Mouse (Mus musculus) pancreas, adult 10 weeks (tissue): ENCODE measurements around the gene Rspo3. TPM values are rescaled to one million over a fixed set of nuclear protein-coding genes. Genes with fewer than 3 reads are reported as not detected.

ENCODE experiments used
- polyA plus RNA-seq: library from polyadenylated mRNA; stranded (reverse); fragments of 350-450 nt; fragmentation: Illumina TruSeq; extraction: RNeasy Lipid Tissue Mini Kit (QIAGEN cat#74804); gene quantifications from one replicate; pipeline ENCODE4 v1.2.3, GENCODE M21; 2015; ENCODE audit warnings: low read depth, low replicate concordance; ENCODE audit not compliant: insufficient read depth

Rspo3 gene
- 1.5 TPM for polyA plus RNA-seq

GRCm38 (mm10) chr10:29535546-29536260 lies at the start of gene Rspo3:
Gene Rspo3 (minus strand): TSS chr10:29535867.

Other genes starting within 250 kb of the Rspo3 start
- gene Echdc1, start 222.7 kb downstream of the Rspo3 start, polyA plus RNA-seq = 4.0 TPM
- 10.7 TPM for gene Rnf146, start 173.4 kb downstream of the Rspo3 start, polyA plus RNA-seq